Mouse (Mus musculus) erythroblast, embryonic 14.5 days (primary cell): ENCODE data around the gene Dedd2.

ENCODE experiments used
- GATA1 ChIP-seq: IDR thresholded peaks from 2 replicates; pipeline ENCODE4 v1.6.1; 2012; ENCODE audit warnings: low read length, inconsistent platforms, mixed read lengths
- TAL1 ChIP-seq: IDR thresholded peaks from 3 replicates; pipeline ENCODE4 v1.6.1; 2012; ENCODE audit warnings: low read length, inconsistent platforms, mixed read lengths

- TF ChIP-seq GATA1 (no peak), TAL1 (no peak)
Measured at GRCm38 (mm10) chr7:25178787-25179605, 41.4 kb downstream of the Dedd2 start.
